Mouse (Mus musculus) 3134 (cell line): Measurements from ENCODE around the gene Ints6.

Experiments used
- DNase-seq: peaks from one replicate; pipeline ENCODE4 v3.0.0-alpha.2; 2011; ENCODE audit warnings: low spot score; ENCODE audit not compliant: insufficient read length; ENCODE audit errors: extremely low read depth

Gene Ints6

GRCm38 (mm10) chr14:62637436-62638344 lies 123.3 kb downstream of the Ints6 start:
- DNase-seq = peak; percentile 10

- DNase-seq = no peak
Measured at GRCm38 (mm10) chr14:62627951-62628350, 133.0 kb downstream of the Ints6 start.
